ENCODE assay signal across 21 mouse cellular contexts in genomic region chr14:101447857-101448256, GRCm38 (mm10).
DNase-seq lines count a peak whose midpoint lies in the region; ATAC-seq lines count a peak whose summit lies in the region.
"Had no signal": no experiment of that assay in that cellular context is flagged by ENCODE, and none has a peak within 500 bp of the region (broad histone marks: within the 10 kb centered on the region; RNA-seq: fewer than 3 reads in every experiment).

No protein-coding gene starts in this region.

- peak; percentile 67 for ATAC-seq in granulocyte monocyte progenitor cell, adult 5-6 weeks (replicated peaks; ENCODE audit: poor library complexity, severe bottlenecking)
- ATAC-seq in megakaryocyte progenitor cell, adult 5-6 weeks (replicated peaks; ENCODE audit: poor library complexity) = 0 out of 2 replicates have a peak, but pooled peaks have one; percentile 23
- ATAC-seq: CD4-positive, CD25-positive, alpha-beta regulatory T cell, adult 4 months; forebrain, embryonic 13.5 days; forebrain, embryonic 15.5 days; forebrain, postnatal 0 days; Patski had no signal

- DNase-seq in 416B (ENCODE audit: low read depth) = peak; percentile 64
- DNase-seq in thymus, postnatal 10 days (ENCODE audit: low spot score in 2 of 2) = no peak
- no peak for DNase-seq in layer of hippocampus, adult 18-20 months (ENCODE audit: low spot score in 2 of 2)
- DNase-seq: adrenal gland, adult 2 months; adrenal gland, postnatal 10 days; adrenal gland, postnatal 25 days; B cell, adult 2 months; cerebellum, adult 11 months; cerebellum, adult 18-20 months; cerebellum, adult 8-10 months; cerebellum, adult 9-11 months; cerebellum, postnatal 14 days; cerebellum, postnatal 36 days; embryo, embryonic 11 days; forebrain, postnatal 0 days had no signal
